Mouse (Mus musculus): ENCODE data around the gene Tmem11.

- TF ChIP-seq CTCF (IDR thresholded peaks at IDR 0.05; ENCODE audit: low read depth, low read length): no peak
- TF ChIP-seq POLR2A (IDR thresholded peaks at IDR 0.05; ENCODE audit: insufficient read depth, low read length): no peak
Measured at GRCm38 (mm10) chr11:60867904-60868303, 11.2 kb downstream of the Tmem11 start.
